Mouse (Mus musculus) liver, embryonic 13.5 days (tissue): ENCODE measurements around the gene Tlx3. TPM values are rescaled to one million over a fixed set of nuclear protein-coding genes. Genes with fewer than 3 reads are reported as not detected.

Experiments
- ATAC-seq: fragments of 200-750 bp; cut with Nextera tagmentation; 2 replicates; pipeline ENCODE4 v1.8.0; 2017; ENCODE audit warnings: low read depth, mild to moderate bottlenecking, moderate number of reproducible peaks, moderate library complexity
- DNase-seq: peaks from one replicate; pipeline ENCODE4 v3.0.0; 2022
- H3K27ac ChIP-seq: fragments of 300-500 bp; sonication (generic); 2 replicates; pipeline ENCODE4 v1.5.1; 2015; ENCODE audit warnings: moderate library complexity, mild to moderate bottlenecking, inconsistent platforms
- H3K27me3 ChIP-seq: fragments of 300-500 bp; sonication (generic); 2 replicates; pipeline ENCODE4 v1.6.1; 2015; ENCODE audit warnings: mild to moderate bottlenecking, inconsistent platforms
- H3K36me3 ChIP-seq: fragments of 300-500 bp; sonication (generic); 2 replicates; pipeline ENCODE4 v1.6.1; 2015; ENCODE audit warnings: mild to moderate bottlenecking, inconsistent platforms
- H3K4me1 ChIP-seq: fragments of 300-500 bp; sonication (generic); replicated peaks from 2 replicates; pipeline ENCODE4 v1.6.1; 2015; ENCODE audit warnings: inconsistent platforms
- H3K4me2 ChIP-seq: fragments of 300-500 bp; sonication (generic); 2 replicates; pipeline ENCODE4 v1.6.1; 2015; ENCODE audit warnings: inconsistent platforms, mild to moderate bottlenecking, moderate library complexity
- H3K4me3 ChIP-seq: fragments of 300-500 bp; sonication (generic); replicated peaks from 2 replicates; pipeline ENCODE4 v1.5.1; 2015; ENCODE audit warnings: mild to moderate bottlenecking, inconsistent platforms
- H3K9ac ChIP-seq: fragments of 300-500 bp; sonication (generic); 2 replicates; pipeline ENCODE4 v1.6.1; 2015; ENCODE audit warnings: mild to moderate bottlenecking, inconsistent platforms
- H3K9me3 ChIP-seq: fragments of 300-500 bp; sonication (generic); replicated peaks from 2 replicates; pipeline ENCODE4 v1.6.1; 2016; ENCODE audit warnings: inconsistent platforms
- WGBS: fragments of 180-500 bp; shearing (Covaris S2); methylation state at CpG from one replicate; pipeline ENCODE4 v1.1.7; 2015; ENCODE audit not compliant: insufficient replicate concordance; 5-methylcytosine and 5-hydroxymethylcytosine counted together
- polyA plus RNA-seq: library from polyadenylated mRNA; unstranded; fragments of >200 nt; fragmentation: Nextera tagmentation; extraction: Ambion mirVana; gene quantifications from 2 replicates; pipeline ENCODE4 v1.2.1, GENCODE M21; 2015

Tlx3 gene
- polyA plus RNA-seq, 1 experiment from 2014 or later, result not detected

DNA sequence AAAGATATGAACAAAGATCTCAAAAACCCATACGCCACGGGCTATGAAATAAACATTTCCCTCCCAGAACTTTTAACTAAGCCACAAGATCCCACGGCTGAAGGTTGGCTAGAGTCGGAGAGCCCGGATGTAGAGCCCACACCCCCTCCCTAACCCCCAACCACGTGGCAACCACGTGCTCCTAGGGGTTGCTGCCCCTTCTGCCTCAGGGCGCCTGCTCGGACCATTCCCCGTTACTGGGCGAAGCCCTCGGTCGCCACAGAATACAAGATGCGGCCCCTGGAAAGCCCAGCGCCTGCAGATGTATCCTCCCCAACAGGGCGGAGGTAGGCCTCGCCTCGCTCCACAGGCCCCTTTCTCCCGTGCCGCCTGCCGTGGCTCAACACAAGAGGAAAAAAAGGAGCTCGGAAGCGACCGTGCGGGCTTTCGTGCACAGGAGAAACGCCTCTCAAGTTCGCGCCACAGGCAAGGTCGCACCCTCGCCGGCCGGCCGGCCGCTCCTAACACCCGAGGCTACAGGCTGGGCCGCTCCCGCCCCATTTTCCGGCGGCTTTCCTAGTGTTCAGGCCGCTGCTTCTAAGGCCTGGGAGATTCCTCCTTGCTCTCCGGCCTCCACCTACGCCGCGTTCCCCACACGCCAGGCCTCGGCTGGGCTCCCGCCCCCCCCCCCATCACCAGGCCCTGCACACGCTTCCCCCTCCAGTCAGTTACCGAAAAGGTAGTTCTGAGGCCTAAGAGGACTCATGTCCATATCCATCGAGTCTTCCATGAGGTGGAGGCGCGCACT, 41.0 kb downstream of the Tlx3 start:
- Histone ChIP-seq H3K4me2 (peak overlapping the region; percentile 95), H3K9me3 (no peaks in the 10 kb centered on the region), H3K4me3 (peak overlapping the region; percentile 94), H3K9ac (peak overlapping the region; percentile 95), H3K27me3 (peaks cover 6% of the 10 kb centered on the region; the same call in 1 of the 2 replicates), H3K27ac (peak overlapping the region; percentile 85), H3K36me3 (peaks cover 40% of the 10 kb centered on the region), H3K4me1 (peaks cover 44% of the 10 kb centered on the region)
- 2% methylated on average over 50 of the region's 53 CpGs for WGBS
- peak; percentile 33 for ATAC-seq
- peak; percentile 44 for DNase-seq

DNA sequence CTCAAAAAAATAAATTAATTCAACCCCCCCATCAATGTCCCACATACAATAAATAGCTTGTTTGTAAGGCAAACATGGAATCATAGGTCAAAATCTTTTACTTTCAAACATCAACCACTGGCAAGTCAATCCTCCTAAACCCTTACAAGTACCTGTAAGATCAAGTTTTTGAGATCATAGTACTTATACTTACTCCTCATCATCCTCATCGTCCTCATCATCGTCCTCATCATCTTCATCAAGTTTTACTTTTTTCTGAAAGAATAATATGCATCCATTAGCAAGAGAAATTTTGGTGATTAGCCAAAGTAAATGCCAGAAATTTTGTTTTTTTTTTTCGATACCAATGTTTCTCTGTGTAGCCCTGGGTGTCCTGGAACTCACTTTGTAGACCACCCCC, 43.6 kb downstream of the Tlx3 start:
- H3K4me2 ChIP-seq, result peak overlapping the region; percentile 95
- 66% methylated on average over 3 of the region's 3 CpGs for WGBS
- no peak overlapping the region for H3K27ac ChIP-seq
- H3K36me3 ChIP-seq, result peaks cover 61% of the 10 kb centered on the region
- DNase-seq, result no peak
- no peak for ATAC-seq
- H3K9ac ChIP-seq, result peak overlapping the region; percentile 36; the same call in 1 of the 2 replicates
- H3K4me3 ChIP-seq, result peak overlapping the region; percentile 14
- peaks cover 44% of the 10 kb centered on the region for H3K4me1 ChIP-seq
- no peaks in the 10 kb centered on the region for H3K27me3 ChIP-seq
- no peaks in the 10 kb centered on the region for H3K9me3 ChIP-seq

DNA sequence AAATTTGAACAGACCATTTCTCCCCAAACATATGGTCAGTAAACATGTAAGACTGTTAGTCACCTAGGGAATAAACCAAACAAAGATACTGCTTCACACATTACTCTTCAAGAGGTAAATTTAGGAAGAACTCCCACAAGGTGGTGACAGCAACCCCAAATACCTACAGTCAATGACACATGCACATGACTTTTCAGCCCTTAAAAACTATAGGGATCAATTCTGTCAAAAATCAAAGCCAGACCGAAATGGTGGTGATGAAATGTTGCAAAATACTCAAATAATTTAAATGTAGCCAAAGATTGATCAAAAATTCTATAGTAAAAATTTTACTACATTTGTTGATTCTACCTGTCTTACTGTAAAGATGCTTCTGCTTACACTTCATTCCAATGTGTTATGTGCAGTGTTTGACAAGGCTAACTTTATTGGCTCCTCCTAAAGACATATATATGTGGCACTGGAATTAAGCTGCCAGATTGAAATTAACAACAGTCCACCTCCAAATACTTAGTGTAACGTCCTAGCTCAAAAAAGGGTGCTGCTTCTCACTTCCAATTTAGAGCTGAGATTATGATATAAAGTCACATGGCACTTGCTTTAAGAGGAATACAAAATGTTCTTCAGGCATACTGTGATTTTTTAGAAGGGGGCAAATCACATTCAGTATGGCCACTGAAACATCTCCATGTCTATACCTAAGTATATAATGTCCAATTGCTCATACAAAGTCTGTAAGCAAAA, 45.8 kb downstream of the Tlx3 start:
- H3K9me3 ChIP-seq, result no peaks in the 10 kb centered on the region
- no peak for DNase-seq
- no peak overlapping the region for H3K4me2 ChIP-seq
- no peak for ATAC-seq
- no peak overlapping the region for H3K4me3 ChIP-seq
- no peak overlapping the region for H3K9ac ChIP-seq
- 68% methylated on average over 2 of the region's 2 CpGs for WGBS
- peaks cover 78% of the 10 kb centered on the region for H3K36me3 ChIP-seq
- H3K4me1 ChIP-seq, result peaks cover 34% of the 10 kb centered on the region
- no peaks in the 10 kb centered on the region for H3K27me3 ChIP-seq
- no peak overlapping the region for H3K27ac ChIP-seq

DNA sequence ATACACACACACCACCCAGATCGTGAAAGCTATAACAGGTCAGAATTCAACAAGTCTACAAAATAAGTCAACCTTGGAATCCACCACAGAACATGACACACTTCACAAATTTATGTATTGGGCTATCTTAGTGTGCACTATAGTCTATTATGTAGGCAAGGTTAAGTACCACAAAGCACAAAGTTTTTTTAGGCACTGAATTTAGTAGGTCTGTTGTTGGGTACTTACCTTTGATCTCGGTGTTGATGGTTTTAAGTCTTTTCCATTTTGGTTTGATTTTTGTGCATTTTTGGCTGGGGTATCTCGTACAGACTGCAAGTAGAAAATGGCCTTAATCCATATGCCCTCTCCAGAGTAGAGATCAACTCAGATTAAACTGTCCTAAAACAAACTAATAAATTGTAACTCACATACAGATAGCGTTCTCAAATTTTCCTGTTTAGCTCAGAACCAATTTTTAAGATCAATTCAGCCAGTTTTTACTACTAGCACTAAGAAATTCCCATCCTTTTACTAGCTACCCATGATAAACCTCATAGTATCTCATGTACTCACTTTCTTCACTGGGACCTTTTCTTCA, 46.9 kb downstream of the Tlx3 start:
- DNase-seq (no peak), ATAC-seq (no peak)
- Histone ChIP-seq H3K9me3 (no peaks in the 10 kb centered on the region), H3K9ac (no peak overlapping the region), H3K27ac (no peak overlapping the region), H3K4me3 (no peak overlapping the region), H3K4me1 (peaks cover 25% of the 10 kb centered on the region), H3K36me3 (peaks cover 88% of the 10 kb centered on the region), H3K27me3 (no peaks in the 10 kb centered on the region), H3K4me2 (no peak overlapping the region)
- 76% methylated on average over 4 of the region's 4 CpGs for WGBS

DNA sequence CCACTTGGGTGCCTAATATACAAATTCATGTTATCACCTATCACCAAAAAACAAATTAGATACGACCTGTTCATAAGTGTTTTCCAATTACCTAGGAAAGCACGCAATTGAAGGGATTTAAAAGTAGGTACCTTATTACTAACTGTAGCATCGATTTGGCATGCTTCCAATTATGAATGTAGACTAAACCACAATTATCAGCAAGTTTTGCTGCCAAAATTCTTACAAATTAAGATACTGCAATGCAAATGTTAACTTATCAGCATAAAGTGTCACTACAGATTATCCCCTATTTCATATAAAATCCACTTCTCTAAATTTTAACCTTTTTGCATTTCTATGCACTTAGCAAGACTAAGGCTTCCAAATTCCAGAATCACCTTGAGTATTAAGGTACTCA, 48.9 kb downstream of the Tlx3 start:
- Histone ChIP-seq H3K9ac (no peak overlapping the region), H3K27me3 (0 out of 2 replicates have a peak, but pooled peaks cover 1% of the 10 kb centered on the region), H3K4me2 (no peak overlapping the region), H3K36me3 (peaks cover 86% of the 10 kb centered on the region), H3K27ac (no peak overlapping the region), H3K4me1 (peaks cover 5% of the 10 kb centered on the region), H3K4me3 (no peak overlapping the region), H3K9me3 (no peaks in the 10 kb centered on the region)
- 84% methylated on average over 3 of the region's 3 CpGs for WGBS
- ATAC-seq (no peak), DNase-seq (no peak)

DNA sequence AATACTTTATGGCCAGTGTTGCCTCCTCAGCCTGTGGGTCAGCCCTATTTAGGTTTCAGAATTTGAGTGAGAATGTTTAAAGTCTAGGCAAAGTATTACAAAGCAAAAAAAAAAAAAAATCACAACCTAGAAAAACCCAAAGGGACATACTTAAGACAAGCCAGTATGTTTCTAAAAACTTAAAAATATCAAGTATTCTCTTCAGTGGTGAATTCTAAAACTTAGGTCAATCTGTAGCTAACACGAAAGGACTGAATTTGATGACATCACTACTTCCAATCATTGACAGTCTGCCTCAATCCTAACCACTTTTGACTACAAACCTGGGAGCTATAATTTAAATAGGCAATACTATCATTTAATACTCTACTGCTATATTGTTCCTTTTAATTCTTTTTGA, 50.4 kb downstream of the Tlx3 start:
- ATAC-seq (no peak), DNase-seq (no peak)
- H3K27ac ChIP-seq, result no peak overlapping the region
- no peak overlapping the region for H3K4me3 ChIP-seq
- no peak overlapping the region for H3K9ac ChIP-seq
- H3K36me3 ChIP-seq, result peaks cover 74% of the 10 kb centered on the region
- WGBS, result 82% methylated on average over 1 of the region's 1 CpGs
- no peaks in the 10 kb centered on the region for H3K9me3 ChIP-seq
- no peak overlapping the region for H3K4me2 ChIP-seq
- H3K4me1 ChIP-seq, result peaks cover 3% of the 10 kb centered on the region
- H3K27me3 ChIP-seq, result peaks cover 15% of the 10 kb centered on the region

DNA sequence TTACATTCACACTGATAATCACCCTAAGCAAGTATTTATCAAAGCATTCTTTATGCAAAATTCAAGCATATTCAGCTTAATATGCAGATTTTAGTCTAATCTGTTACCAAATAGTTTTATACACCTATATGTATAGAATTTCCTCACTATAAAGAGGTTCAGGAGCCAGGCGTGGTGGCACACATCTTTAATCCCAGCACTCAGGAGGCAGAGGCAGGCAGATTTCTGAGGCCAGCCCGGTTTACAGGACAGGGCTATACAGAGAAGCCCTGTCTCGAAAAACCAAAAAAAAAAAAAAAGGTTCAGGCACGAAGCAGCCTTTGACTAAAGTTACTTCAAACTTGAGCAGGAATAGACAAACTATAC, 51.6 kb downstream of the Tlx3 start:
- no peak overlapping the region for H3K4me3 ChIP-seq
- peaks cover 27% of the 10 kb centered on the region for H3K27me3 ChIP-seq
- no peak overlapping the region for H3K4me2 ChIP-seq
- H3K9ac ChIP-seq, result no peak overlapping the region
- H3K36me3 ChIP-seq, result peaks cover 65% of the 10 kb centered on the region
- no peak overlapping the region for H3K27ac ChIP-seq
- H3K4me1 ChIP-seq, result peaks cover 15% of the 10 kb centered on the region
- 69% methylated on average over 4 of the region's 4 CpGs for WGBS
- ATAC-seq (no peak), DNase-seq (no peak)
- H3K9me3 ChIP-seq, result no peaks in the 10 kb centered on the region

DNA sequence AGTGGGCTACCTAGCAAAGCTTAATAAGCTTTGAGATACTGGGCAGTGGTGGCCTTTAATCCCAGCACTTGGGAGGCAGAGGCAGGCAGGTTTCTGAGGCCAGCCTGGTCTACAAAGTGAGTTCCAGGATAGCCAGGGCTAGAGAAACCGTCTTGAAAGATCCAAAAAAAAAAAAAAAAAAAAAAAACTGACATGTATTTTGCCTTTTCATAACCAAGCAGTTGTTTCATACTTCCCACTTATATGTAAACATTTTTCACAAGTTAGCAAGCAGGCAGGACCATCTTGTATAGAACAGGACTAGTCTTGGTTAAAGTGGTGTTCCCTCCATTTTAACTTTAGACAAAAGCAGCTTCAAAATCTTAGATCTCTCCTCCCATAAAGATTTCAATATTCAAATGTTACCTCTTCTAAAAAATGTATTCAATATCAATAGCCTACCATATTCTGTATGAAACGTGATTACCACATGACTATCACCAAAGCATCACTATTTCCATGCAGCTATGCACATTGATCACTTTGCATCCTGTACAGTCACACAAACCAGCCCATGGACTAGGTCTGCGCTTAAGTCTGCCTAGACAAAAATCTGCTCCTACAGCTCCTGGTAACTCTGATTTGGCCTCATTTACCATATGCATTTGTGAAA, 52.1 kb downstream of the Tlx3 start:
- Histone ChIP-seq H3K4me2 (no peak overlapping the region), H3K9ac (no peak overlapping the region), H3K9me3 (no peaks in the 10 kb centered on the region), H3K27ac (no peak overlapping the region), H3K36me3 (peaks cover 60% of the 10 kb centered on the region), H3K4me1 (peaks cover 17% of the 10 kb centered on the region), H3K27me3 (peaks cover 32% of the 10 kb centered on the region), H3K4me3 (no peak overlapping the region)
- ATAC-seq (no peak), DNase-seq (no peak)
- 46% methylated on average over 3 of the region's 3 CpGs for WGBS

Other genes starting within 250 kb of the Tlx3 start
- gene Fgf18, start 56.2 kb downstream of the Tlx3 start, polyA plus RNA-seq, result 0.33 and 0.37 TPM in 2 replicates
- 964 and 1,030 TPM in 2 replicates for gene Npm1, start 40.4 kb downstream of the Tlx3 start, polyA plus RNA-seq
- gene Gm12117, start 73.1 kb upstream of the Tlx3 start, polyA plus RNA-seq, result not detected in 2 replicates